ENCODE assay signal across 10 mouse cellular contexts in genomic region chr14:33214767-33215128, GRCm38 (mm10). TPM values are rescaled to one million over a fixed set of nuclear protein-coding genes. Genes with fewer than 3 reads are reported as not detected.
DNase-seq lines count a peak whose midpoint lies in the region; ATAC-seq and TF ChIP-seq lines count a peak whose summit lies in the region.
"Had no signal": no experiment of that assay in that cellular context is flagged by ENCODE, and none has a peak within 500 bp of the region (broad histone marks: within the 10 kb centered on the region; RNA-seq: fewer than 3 reads in every experiment).

No protein-coding gene starts in this region.

- H3K4me1 ChIP-seq in heart, embryonic 12.5 days (replicated peaks) = peaks cover 7% of the 10 kb centered on the region

- no peak overlapping the region for H3K9ac ChIP-seq in heart, embryonic 12.5 days

- H3K4me2 ChIP-seq in myocyte (ENCODE audit: low read depth) = peak overlapping the region; percentile 80
- no peak overlapping the region for H3K4me2 ChIP-seq in heart, embryonic 12.5 days

- ATAC-seq in heart, embryonic 12.5 days (ENCODE audit: insufficient number of reproducible peaks, low FRiP score) = no peak

- peak overlapping the region; percentile 76 for H3K27ac ChIP-seq in left cerebral cortex, adult 2 months
- no peak overlapping the region for H3K27ac ChIP-seq in heart, embryonic 12.5 days (ENCODE audit: poor library complexity, severe bottlenecking)
- H3K27ac ChIP-seq: neural tube, embryonic 12.5 days had no signal

- no peaks in the 10 kb centered on the region for H3K27me3 ChIP-seq in myocyte (ENCODE audit: control insufficient read depth, insufficient read depth, insufficient read length)
- H3K27me3 ChIP-seq in heart, embryonic 12.5 days (replicated peaks) = peaks cover 44% of the 10 kb centered on the region

- peak overlapping the region; percentile 45 for H3K4me3 ChIP-seq in left cerebral cortex, adult 2 months
- H3K4me3 ChIP-seq in myocyte = no peak overlapping the region
- H3K4me3 ChIP-seq in heart, embryonic 12.5 days = no peak overlapping the region
- H3K4me3 ChIP-seq: neural tube, embryonic 12.5 days had no signal

- H3K9me3 ChIP-seq in heart, embryonic 12.5 days (replicated peaks) = no peaks in the 10 kb centered on the region
- H3K9me3 ChIP-seq: neural tube, embryonic 12.5 days had no signal

- no peak overlapping the region for H3ac ChIP-seq in myocyte (ENCODE audit: control insufficient read depth, insufficient read length)

- WGBS in heart, embryonic 12.5 days = 17% methylated on average over 4 of the region's 4 CpGs

- intact Hi-C loops in left cerebral cortex, adult 2 months (cut with DNase I) = loop anchor here (1.0 kb wide), 1 partner anchor 157 kb away; no protein-coding TSS in a partner anchor
- intact Hi-C loops in left cerebral cortex, postnatal 4 days (cut with DNase I) = no loop called here

- TF ChIP-seq POLR2A in myocyte (IDR thresholded peaks at IDR 0.05; ENCODE audit: insufficient read length, low read depth) = no peak

- no peak for TF ChIP-seq CTCF in left cerebral cortex, adult 2 months (IDR thresholded peaks at IDR 0.05)

- DNase-seq in left cerebral cortex, adult 2 months (ENCODE audit: extremely low spot score in 1 of 2, low spot score in 2 of 2) = no peak
- no peak for DNase-seq in left cerebral cortex, postnatal 4 days
- DNase-seq in ES-CJ7 (ENCODE audit: low read depth, low spot score) = peak; percentile 65
- peak; percentile 6 for DNase-seq in c-Kit-negative CD71-positive TER-119-positive erythroid progenitor cells, embryonic 14.5 days (ENCODE audit: low read depth, low spot score)
- DNase-seq in right cerebral cortex, adult 18-20 months = no peak
- DNase-seq: right cerebral cortex, postnatal 25 days; thymus, adult 2 months had no signal

- no peaks in the 10 kb centered on the region for H3K79me2 ChIP-seq in myocyte (ENCODE audit: control insufficient read depth, insufficient read depth)

- H3K36me3 ChIP-seq in myocyte (ENCODE audit: control insufficient read depth, insufficient read depth) = no peaks in the 10 kb centered on the region
- no peaks in the 10 kb centered on the region for H3K36me3 ChIP-seq in heart, embryonic 12.5 days
- H3K36me3 ChIP-seq: neural tube, embryonic 12.5 days had no signal

TF ChIP-seq in myocyte, 11 proteins besides CTCF, POLR2A, EP300 and RAD21:
- TF ChIP-seq MYOD1 (IDR thresholded peaks at IDR 0.05; ENCODE audit: control insufficient read depth in 1 of 3, insufficient read length in 2 of 3, low read depth in 2 of 3) (peak in 1 of 3 experiments; percentile 25), CEBPB (IDR thresholded peaks at IDR 0.05; ENCODE audit: insufficient read depth, poor library complexity, severe bottlenecking) (no peak)

RNA-seq across cellular contexts. Expression of gene Arhgap22, which starts 0.9 kb away (rescaled TPM):
- total RNA-seq in left cerebral cortex, adult 2 months (2021) = 10 to 100 TPM; 10.9 to 12.1 TPM
- total RNA-seq in left cerebral cortex, postnatal 4 days (2021) = 1 to 10 TPM; 4.2 to 5.6 TPM
- 53.3 TPM for polyA plus RNA-seq in myocyte (2012; fragmentation: generic; extraction: Trizol)
- polyA plus RNA-seq in heart, embryonic 12.5 days (2016; fragmentation: Nextera tagmentation; extraction: Ambion mirVana) = 1.7 and 4.2 TPM in 2 replicates

RNA-seq across cellular contexts. Expression of gene Wdfy4, which starts 29.4 kb away (rescaled TPM):
- 1 to 10 TPM; 2.8 to 3.2 TPM for total RNA-seq in left cerebral cortex, adult 2 months (2021)
- 1 to 10 TPM; 1.2 to 2.7 TPM for total RNA-seq in left cerebral cortex, postnatal 4 days (2021)
- 0.04 TPM for polyA plus RNA-seq in myocyte (2012; fragmentation: generic; extraction: Trizol)
- polyA plus RNA-seq in heart, embryonic 12.5 days (2016; fragmentation: Nextera tagmentation; extraction: Ambion mirVana) = 0.22 and 0.64 TPM in 2 replicates

Comparison
In these comparisons a context has a peak if more than half of its experiments do, and no peak if none do; other contexts are left out.
1. DNase-seq: peak in ES-CJ7 (single experiment) and c-Kit-negative CD71-positive TER-119-positive erythroid progenitor cells, embryonic 14.5 days (single experiment); none in left cerebral cortex, adult 2 months (0 of 2), left cerebral cortex, postnatal 4 days (single experiment) and right cerebral cortex, adult 18-20 months (single experiment).